Mouse (Mus musculus): ENCODE results near the gene Duoxa2. TPM values are rescaled to one million over a fixed set of nuclear protein-coding genes. Genes with fewer than 3 reads are reported as not detected.

Gene Duoxa2
- polyA plus RNA-seq, 1 experiment from 2014 or later, result not detected

DNA sequence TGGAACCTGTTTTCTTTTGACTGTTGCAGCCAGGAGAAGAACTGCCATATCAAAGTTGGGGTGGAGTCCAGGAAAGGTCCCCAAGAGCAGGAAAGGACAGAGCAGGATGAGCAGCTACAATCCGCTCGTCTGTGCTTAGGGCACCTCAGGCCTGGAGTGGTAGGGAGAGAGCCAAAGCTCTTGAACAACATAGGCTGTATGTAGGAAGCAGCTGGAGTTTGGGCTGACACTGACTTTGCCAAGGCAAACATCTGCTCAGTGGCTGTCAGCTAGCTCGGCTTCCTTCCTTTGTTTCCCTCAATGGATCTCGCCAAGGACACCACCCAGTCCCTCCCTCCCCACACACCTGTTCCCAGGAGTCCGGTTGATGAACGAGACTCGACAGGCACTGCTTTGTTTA is 12.6 kb upstream of the Duoxa2 start:
- Histone ChIP-seq H3K27me3 (ENCODE audit: insufficient read depth, low read length) (no peaks in the 10 kb centered on the region), H3K27ac (ENCODE audit: low read depth) (no peak overlapping the region), H3K4me1 (ENCODE audit: insufficient read depth) (no peaks in the 10 kb centered on the region), H3K4me2 (no peak overlapping the region), H3K4me3 (ENCODE audit: low read depth, low read length) (no peak overlapping the region), H3K36me3 (ENCODE audit: insufficient read depth) (no peaks in the 10 kb centered on the region), H3K9ac (no peak overlapping the region), H3K9me3 (ENCODE audit: low read depth, low read length) (no peaks in the 10 kb centered on the region)
- peak; percentile 14 for DNase-seq
- 46% methylated on average over 7 of the region's 7 CpGs for WGBS
- TF ChIP-seq CTCF (IDR thresholded peaks at IDR 0.05; ENCODE audit: low read depth), result no peak
- no peak for ATAC-seq (ENCODE audit: insufficient read depth)

DNA sequence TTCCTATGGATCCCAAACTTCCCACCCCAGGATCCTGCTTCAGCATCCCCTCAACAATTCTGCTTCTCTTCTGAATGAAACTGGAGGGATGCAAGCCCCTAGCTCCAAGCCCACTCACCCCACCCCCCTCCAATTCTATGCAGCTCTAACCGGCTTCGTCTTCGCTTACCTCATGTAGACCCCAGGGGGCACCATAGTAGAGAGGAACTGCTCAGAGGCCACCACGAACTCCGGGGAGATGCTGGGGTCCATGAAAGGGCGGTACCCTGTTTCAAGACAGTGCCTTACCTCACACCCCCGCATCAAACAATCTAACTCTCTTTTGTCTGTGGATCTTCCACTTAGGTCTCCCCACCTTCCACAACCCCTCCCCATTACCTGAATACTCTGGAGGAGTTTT is 3.8 kb upstream of the Duoxa2 start:
- no peak overlapping the region for H3K27ac ChIP-seq (ENCODE audit: low read depth)
- DNase-seq (peak; percentile 8), ATAC-seq (ENCODE audit: insufficient read depth) (no peak)
- H3K9ac ChIP-seq, result no peak overlapping the region
- H3K27me3 ChIP-seq (ENCODE audit: insufficient read depth, low read length), result peaks cover 58% of the 10 kb centered on the region
- 8% methylated on average over 7 of the region's 7 CpGs for WGBS
- no peaks in the 10 kb centered on the region for H3K9me3 ChIP-seq (ENCODE audit: low read depth, low read length)
- 0 out of 2 replicates have a peak, but pooled peaks cover 6% of the 10 kb centered on the region for H3K4me1 ChIP-seq (ENCODE audit: insufficient read depth)
- H3K4me3 ChIP-seq (ENCODE audit: low read depth, low read length), result no peak overlapping the region
- H3K4me2 ChIP-seq, result no peak overlapping the region
- 0 out of 2 replicates have a peak, but pooled peaks have one; percentile 15 for TF ChIP-seq CTCF (IDR thresholded peaks at IDR 0.05; ENCODE audit: low read depth)
- no peaks in the 10 kb centered on the region for H3K36me3 ChIP-seq (ENCODE audit: insufficient read depth)

DNA sequence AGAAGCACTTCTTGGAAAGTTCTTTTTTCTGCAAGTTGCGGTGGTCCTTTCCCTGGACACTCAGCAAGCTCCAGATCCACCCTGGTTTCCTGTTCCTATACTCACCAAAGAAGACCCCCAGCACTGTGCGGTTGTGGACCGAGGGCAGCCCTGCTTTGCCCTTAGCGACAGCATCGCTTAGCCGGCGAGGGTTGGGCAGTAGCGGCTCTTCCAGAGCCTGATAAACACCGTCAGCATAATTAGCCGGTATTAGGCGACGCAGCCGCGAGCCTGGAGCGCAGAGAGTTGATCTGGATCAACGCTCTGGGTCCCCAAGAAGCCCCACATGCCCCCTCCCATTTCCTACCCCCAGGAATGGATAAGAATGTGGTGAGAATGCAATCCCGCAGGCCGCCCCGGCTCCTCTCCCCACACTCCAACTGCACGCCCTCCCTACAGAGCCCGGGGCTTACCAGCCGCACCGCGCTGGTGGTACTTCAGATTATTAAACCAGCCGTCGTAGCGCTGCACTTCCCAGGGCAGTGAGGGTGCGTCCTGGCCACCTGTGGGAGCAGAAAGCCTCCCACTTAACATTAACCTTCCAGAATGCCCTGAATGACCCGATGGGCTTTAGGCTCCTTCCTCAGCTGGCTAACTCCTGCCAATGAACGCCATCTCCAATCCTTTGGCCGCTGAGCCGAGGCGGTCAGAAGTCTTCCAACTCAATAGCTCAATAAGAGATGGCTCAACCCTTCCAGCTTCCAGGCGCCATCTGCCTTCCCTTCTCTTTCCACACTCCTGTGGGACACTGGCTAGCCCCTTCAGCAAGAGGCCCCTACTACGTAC is 1.2 kb upstream of the Duoxa2 start:
- no peak overlapping the region for H3K9ac ChIP-seq
- no peak for TF ChIP-seq CTCF (IDR thresholded peaks at IDR 0.05; ENCODE audit: low read depth)
- DNase-seq, result peak; percentile 12
- no peak overlapping the region for H3K27ac ChIP-seq (ENCODE audit: low read depth)
- ATAC-seq (ENCODE audit: insufficient read depth), result no peak
- H3K27me3 ChIP-seq (ENCODE audit: insufficient read depth, low read length), result peaks cover 84% of the 10 kb centered on the region
- peak overlapping the region; percentile 39 for H3K4me2 ChIP-seq
- no peaks in the 10 kb centered on the region for H3K36me3 ChIP-seq (ENCODE audit: insufficient read depth)
- H3K4me1 ChIP-seq (ENCODE audit: insufficient read depth), result 0 out of 2 replicates have a peak, but pooled peaks cover 6% of the 10 kb centered on the region
- peak overlapping the region; percentile 16 for H3K4me3 ChIP-seq (ENCODE audit: low read depth, low read length)
- H3K9me3 ChIP-seq (ENCODE audit: low read depth, low read length), result no peaks in the 10 kb centered on the region
- 1% methylated on average over 35 of the region's 35 CpGs for WGBS

DNA sequence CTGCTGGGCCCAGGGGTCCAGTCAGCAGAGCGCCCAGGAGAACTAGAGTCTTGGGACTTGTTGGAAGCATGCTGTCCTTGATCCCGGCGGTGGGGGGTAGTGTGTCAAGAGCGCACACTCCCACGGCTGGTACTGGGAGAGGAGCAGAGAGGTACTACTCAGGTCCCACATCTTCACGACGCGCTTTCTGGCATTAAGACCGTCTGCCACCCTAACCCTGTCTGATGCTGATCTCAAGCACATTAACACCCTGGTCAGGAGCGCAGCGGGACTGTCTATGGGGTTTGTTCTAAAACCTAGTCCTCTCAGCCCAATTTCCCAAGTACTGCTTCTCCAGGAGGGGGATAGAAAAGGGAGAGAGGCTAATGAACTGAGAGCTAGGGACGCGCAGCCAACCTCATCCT is 602 bp upstream of the Duoxa2 start, which contains the start of gene Duox2:
Gene Duox2, minus strand, starts transcription at position 354 of the 404 bp plus-strand sequence.
- 0 out of 2 replicates have a peak, but pooled peaks cover 6% of the 10 kb centered on the region for H3K4me1 ChIP-seq (ENCODE audit: insufficient read depth)
- H3K27me3 ChIP-seq (ENCODE audit: insufficient read depth, low read length), result peaks cover 84% of the 10 kb centered on the region
- peak; percentile 4 for DNase-seq
- H3K27ac ChIP-seq (ENCODE audit: low read depth), result no peak within 1 kb of the TSS
- no peak within 1 kb of the TSS for H3K9ac ChIP-seq
- no peaks in the 10 kb centered on the region for H3K36me3 ChIP-seq (ENCODE audit: insufficient read depth)
- no peaks in the 10 kb centered on the region for H3K9me3 ChIP-seq (ENCODE audit: low read depth, low read length)
- H3K4me3 ChIP-seq (ENCODE audit: low read depth, low read length), result peak within 1 kb of the TSS; percentile 27
- peak within 1 kb of the TSS; percentile 52 for H3K4me2 ChIP-seq
- TF ChIP-seq CTCF (IDR thresholded peaks at IDR 0.05; ENCODE audit: low read depth), result no peak
- no peak for ATAC-seq (ENCODE audit: insufficient read depth)
- WGBS, result 4% methylated on average over 13 of the region's 13 CpGs

DNA sequence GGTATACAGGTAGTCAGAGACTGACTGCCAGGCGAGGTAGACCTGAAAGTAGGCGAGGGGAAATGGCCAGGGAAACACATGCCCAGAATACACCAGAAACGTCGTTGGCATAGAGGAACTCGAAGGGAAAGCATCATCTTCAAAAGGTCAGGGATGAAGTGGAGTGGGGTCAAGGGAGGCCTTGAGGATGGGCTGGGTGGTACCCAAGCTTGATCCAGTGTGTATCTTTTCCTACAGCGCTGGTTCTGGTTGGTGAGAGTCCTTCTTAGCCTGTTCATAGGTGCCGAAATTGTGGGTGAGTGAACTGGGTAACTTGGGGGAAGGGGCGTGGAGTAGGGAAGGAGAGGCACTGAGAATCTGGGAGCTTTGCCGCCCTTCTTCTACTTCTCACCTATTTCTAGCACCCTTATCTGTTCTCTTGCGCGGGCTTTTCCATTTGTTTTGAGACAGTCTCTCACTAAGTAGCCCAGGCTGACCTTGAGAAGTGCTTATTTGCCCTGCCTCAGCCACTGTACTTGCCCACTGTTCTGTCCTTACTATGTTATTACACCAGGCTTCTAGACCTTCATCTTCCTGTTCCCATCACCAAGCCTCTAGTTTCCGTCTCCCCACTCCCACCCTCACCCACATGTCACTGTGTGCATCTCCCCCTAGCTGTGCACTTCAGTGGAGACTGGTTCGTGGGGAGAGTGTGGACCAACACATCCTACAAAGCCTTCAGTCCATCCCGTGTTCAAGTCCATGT is 1.4 kb downstream of the Duoxa2 start:
- no peaks in the 10 kb centered on the region for H3K9me3 ChIP-seq (ENCODE audit: low read depth, low read length)
- ATAC-seq (ENCODE audit: insufficient read depth) (no peak), DNase-seq (no peak)
- H3K4me2 ChIP-seq, result no peak overlapping the region
- H3K36me3 ChIP-seq (ENCODE audit: insufficient read depth), result no peaks in the 10 kb centered on the region
- TF ChIP-seq CTCF (IDR thresholded peaks at IDR 0.05; ENCODE audit: low read depth), result no peak
- H3K4me1 ChIP-seq (ENCODE audit: insufficient read depth), result 0 out of 2 replicates have a peak, but pooled peaks cover 6% of the 10 kb centered on the region
- no peak overlapping the region for H3K9ac ChIP-seq
- 14% methylated on average over 14 of the region's 14 CpGs for WGBS
- no peak overlapping the region for H3K4me3 ChIP-seq (ENCODE audit: low read depth, low read length)
- H3K27ac ChIP-seq (ENCODE audit: low read depth), result no peak overlapping the region
- H3K27me3 ChIP-seq (ENCODE audit: insufficient read depth, low read length), result peaks cover 72% of the 10 kb centered on the region

DNA sequence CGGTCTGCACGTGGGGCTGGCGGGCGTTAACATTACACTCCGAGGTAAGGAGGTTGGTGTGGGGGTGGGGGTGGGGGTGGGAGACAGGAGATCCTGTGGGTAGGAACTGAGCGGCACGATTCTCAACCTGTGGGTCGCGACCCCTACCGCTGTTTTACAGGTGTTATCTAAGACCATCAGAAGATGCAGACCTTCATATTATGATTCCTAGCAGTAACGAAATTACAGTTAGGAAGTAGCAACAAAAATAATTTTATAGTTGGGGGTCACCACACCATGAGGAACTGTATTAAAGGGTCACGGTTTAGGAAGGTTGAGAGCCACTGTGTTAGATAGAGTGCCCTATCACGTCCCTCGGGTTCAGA is 1.9 kb downstream of the Duoxa2 start:
- Histone ChIP-seq H3K9me3 (ENCODE audit: low read depth, low read length) (no peaks in the 10 kb centered on the region), H3K4me3 (ENCODE audit: low read depth, low read length) (0 out of 2 replicates have a peak overlapping the region, but pooled peaks have one; percentile 34), H3K27me3 (ENCODE audit: insufficient read depth, low read length) (peaks cover 66% of the 10 kb centered on the region), H3K9ac (no peak overlapping the region), H3K4me1 (ENCODE audit: insufficient read depth) (0 out of 2 replicates have a peak, but pooled peaks cover 6% of the 10 kb centered on the region), H3K4me2 (no peak overlapping the region), H3K36me3 (ENCODE audit: insufficient read depth) (no peaks in the 10 kb centered on the region), H3K27ac (ENCODE audit: low read depth) (no peak overlapping the region)
- no peak for ATAC-seq (ENCODE audit: insufficient read depth)
- DNase-seq, result no peak
- TF ChIP-seq CTCF (IDR thresholded peaks at IDR 0.05; ENCODE audit: low read depth), result no peak
- 6% methylated on average over 14 of the region's 14 CpGs for WGBS

Data from lung, embryonic 14.5 days (tissue).